Mouse (Mus musculus) hindbrain, embryonic 16.5 days (tissue): Measurements from ENCODE around the gene Asb15. TPM values are rescaled to one million over a fixed set of nuclear protein-coding genes. Genes with fewer than 3 reads are reported as not detected.

Experiments used
- ATAC-seq: fragments of 200-750 bp; cut with Nextera tagmentation; 2 replicates; pipeline ENCODE4 v1.8.0; 2017; ENCODE audit warnings: moderate TSS enrichment, moderate library complexity
- H3K27ac ChIP-seq: fragments of 300-500 bp; sonication (generic); 2 replicates; pipeline ENCODE4 v1.5.1; 2014; ENCODE audit warnings: low read depth, mild to moderate bottlenecking, control low read depth, low read length, moderate library complexity
- H3K27me3 ChIP-seq: fragments of 300-500 bp; sonication (generic); replicated peaks from 2 replicates; pipeline ENCODE4 v1.6.1; 2014; ENCODE audit warnings: low read length; ENCODE audit not compliant: control insufficient read depth, insufficient read depth
- H3K36me3 ChIP-seq: fragments of 300-500 bp; sonication (generic); 2 replicates; pipeline ENCODE4 v1.6.1; 2014; ENCODE audit warnings: mild to moderate bottlenecking, low read length, moderate library complexity, mixed read lengths; ENCODE audit not compliant: control insufficient read depth, insufficient read depth
- H3K4me1 ChIP-seq: fragments of 300-500 bp; sonication (generic); 2 replicates; pipeline ENCODE4 v1.6.1; 2014; ENCODE audit warnings: low read depth, low read length; ENCODE audit not compliant: control insufficient read depth, insufficient read depth
- H3K4me2 ChIP-seq: fragments of 300-500 bp; sonication (generic); 2 replicates; pipeline ENCODE4 v1.6.1; 2014; ENCODE audit warnings: mild to moderate bottlenecking, low read length, control low read depth, moderate library complexity
- H3K4me3 ChIP-seq: fragments of 300-500 bp; sonication (generic); 2 replicates; pipeline ENCODE4 v1.5.1; 2014; ENCODE audit warnings: mild to moderate bottlenecking, low read length, control low read depth, moderate library complexity
- H3K9ac ChIP-seq: fragments of 300-500 bp; sonication (generic); 2 replicates; pipeline ENCODE4 v1.6.1; 2014; ENCODE audit warnings: low read depth, mild to moderate bottlenecking, control low read depth, low read length, moderate library complexity
- H3K9me3 ChIP-seq: fragments of 300-500 bp; sonication (generic); 2 replicates; pipeline ENCODE4 v1.6.1; 2014; ENCODE audit warnings: mild to moderate bottlenecking, low read length, moderate library complexity; ENCODE audit not compliant: control insufficient read depth
- WGBS: fragments of 180-500 bp; shearing (Covaris S2); extraction: QIAGEN DNeasy Blood & Tissue Kit; methylation state at CpG from one replicate; pipeline ENCODE4 v1.1.7; 2014; 5-methylcytosine and 5-hydroxymethylcytosine counted together
- polyA plus RNA-seq: library from polyadenylated mRNA; unstranded; fragments of >200 nt; fragmentation: Nextera tagmentation; extraction: Ambion mirVana; gene quantifications from 2 replicates; pipeline ENCODE4 v1.2.1, GENCODE M21; 2015

The Asb15 gene
- polyA plus RNA-seq, 1 experiment from 2014 or later: 0.05 TPM

DNA sequence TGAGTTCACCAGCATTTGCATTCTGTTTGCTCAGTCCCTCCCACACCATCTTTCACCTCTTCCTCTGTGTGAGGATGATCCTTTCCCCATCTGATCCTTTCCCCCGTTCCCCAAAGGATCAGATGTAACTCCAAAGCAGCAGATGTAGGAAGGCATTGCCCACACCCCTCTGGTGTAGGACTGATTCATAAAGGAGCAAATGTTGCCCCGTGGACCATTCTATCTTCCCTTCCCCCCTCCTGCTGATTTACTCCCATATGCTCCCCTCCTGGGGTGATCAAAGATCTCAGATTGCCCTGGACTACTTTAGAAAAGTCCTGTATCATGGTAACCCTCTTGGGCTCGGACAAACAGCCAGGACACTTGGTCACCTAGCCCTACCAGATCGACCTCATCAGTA, 72.8 kb downstream of the Asb15 start:
- Histone ChIP-seq H3K27ac (no peak overlapping the region), H3K4me3 (no peak overlapping the region), H3K4me1 (no peaks in the 10 kb centered on the region), H3K9ac (no peak overlapping the region), H3K36me3 (no peaks in the 10 kb centered on the region), H3K4me2 (no peak overlapping the region), H3K27me3 (no peaks in the 10 kb centered on the region), H3K9me3 (no peaks in the 10 kb centered on the region)
- WGBS: 82% methylated on average over 4 of the region's 4 CpGs
- ATAC-seq: no peak

DNA sequence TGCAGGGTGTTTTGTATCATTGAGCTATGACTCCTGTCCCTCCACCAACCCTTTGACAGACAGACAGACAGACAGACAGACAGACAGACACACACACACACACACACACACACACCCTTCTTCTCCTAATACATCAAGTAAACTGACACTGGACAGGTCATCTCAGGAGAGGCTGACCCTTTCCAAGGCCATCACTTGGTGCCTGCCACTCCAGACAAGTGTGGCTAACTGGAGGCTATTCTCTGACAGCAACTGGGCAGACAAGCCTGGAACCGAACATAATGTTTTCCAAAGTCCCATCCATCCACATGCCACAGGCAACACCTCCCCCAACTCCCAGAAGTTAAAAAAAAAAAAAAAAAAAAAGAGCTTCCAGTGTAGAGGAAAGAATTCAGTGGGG, 73.7 kb downstream of the Asb15 start:
- no peak overlapping the region for H3K27ac ChIP-seq
- H3K4me2 ChIP-seq: no peak overlapping the region
- no peaks in the 10 kb centered on the region for H3K36me3 ChIP-seq
- ATAC-seq: no peak
- H3K4me3 ChIP-seq: no peak overlapping the region
- H3K9ac ChIP-seq: no peak overlapping the region
- no peaks in the 10 kb centered on the region; the same call in 1 of the 2 replicates for H3K9me3 ChIP-seq
- WGBS: 50% methylated on average over 1 of the region's 1 CpGs
- H3K27me3 ChIP-seq: no peaks in the 10 kb centered on the region
- no peaks in the 10 kb centered on the region for H3K4me1 ChIP-seq

DNA sequence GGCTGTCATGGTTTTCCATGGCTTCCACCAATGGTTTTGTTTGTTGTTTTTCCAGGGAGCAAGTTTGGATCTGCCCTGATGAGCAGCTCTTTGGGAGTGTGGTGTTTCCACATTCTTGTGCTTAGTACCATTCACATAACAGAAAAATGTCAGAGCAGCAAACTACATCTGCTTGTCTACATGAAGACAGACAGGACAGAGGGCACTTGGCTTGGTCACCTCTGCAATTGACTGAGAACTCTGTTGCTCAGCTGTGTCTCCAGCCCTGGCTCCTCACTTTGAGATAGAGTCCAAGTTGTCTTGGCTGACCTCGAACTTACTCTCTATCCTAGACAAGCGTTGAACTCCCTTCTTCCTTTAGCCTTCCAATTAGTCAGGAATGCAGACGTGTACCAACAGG, 74.4 kb downstream of the Asb15 start:
- Histone ChIP-seq H3K9me3 (no peaks in the 10 kb centered on the region; the same call in 1 of the 2 replicates), H3K4me2 (no peak overlapping the region), H3K4me1 (no peaks in the 10 kb centered on the region), H3K36me3 (no peaks in the 10 kb centered on the region), H3K9ac (no peak overlapping the region), H3K27me3 (no peaks in the 10 kb centered on the region), H3K27ac (no peak overlapping the region), H3K4me3 (no peak overlapping the region)
- ATAC-seq: no peak
- WGBS: 89% methylated on average over 3 of the region's 3 CpGs

DNA sequence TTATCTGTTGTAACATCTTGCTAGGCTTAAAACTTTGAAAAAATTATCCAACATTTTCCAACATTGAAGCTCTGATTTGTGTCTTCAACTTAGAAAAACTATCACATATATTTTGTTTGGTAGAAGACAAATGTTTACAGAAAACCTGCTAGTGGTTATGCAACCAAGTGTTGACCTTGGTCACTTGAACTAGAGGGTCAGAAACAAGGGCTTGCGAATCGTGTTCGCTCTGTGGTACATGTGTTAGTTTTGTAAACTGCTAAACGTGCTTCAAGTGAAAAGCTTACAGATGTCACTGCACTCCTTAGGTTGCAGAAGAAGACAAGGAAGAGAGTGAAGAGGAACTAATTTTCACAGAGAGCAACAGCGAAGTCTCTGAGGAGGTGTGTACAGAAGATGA, 75.0 kb downstream of the Asb15 start:
- no peak overlapping the region for H3K4me3 ChIP-seq
- no peak overlapping the region for H3K4me2 ChIP-seq
- H3K36me3 ChIP-seq: no peaks in the 10 kb centered on the region
- 91% methylated on average over 5 of the region's 5 CpGs for WGBS
- no peak overlapping the region for H3K27ac ChIP-seq
- no peaks in the 10 kb centered on the region; the same call in 1 of the 2 replicates for H3K9me3 ChIP-seq
- H3K4me1 ChIP-seq: no peaks in the 10 kb centered on the region
- H3K9ac ChIP-seq: no peak overlapping the region
- ATAC-seq: no peak
- no peaks in the 10 kb centered on the region for H3K27me3 ChIP-seq

DNA sequence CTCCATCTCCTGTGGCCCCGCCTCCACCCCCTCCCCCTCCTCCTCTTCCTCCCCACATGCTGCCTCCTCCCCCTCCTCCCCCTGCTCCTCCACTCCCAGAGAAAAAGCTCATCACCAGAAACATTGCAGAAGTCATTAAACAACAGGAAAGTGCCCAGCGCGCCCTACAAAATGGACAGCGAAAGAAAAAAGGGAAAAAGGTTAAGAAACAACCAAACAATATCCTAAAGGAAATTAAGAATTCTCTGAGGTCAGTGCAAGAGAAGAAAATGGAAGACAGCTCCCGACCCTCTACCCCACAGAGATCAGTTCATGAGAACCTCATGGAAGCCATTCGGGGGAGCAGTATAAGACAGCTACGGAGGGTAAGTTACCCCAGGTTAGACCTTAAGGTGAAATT, 76.3 kb downstream of the Asb15 start:
- Histone ChIP-seq H3K4me1 (no peaks in the 10 kb centered on the region), H3K9ac (no peak overlapping the region), H3K27me3 (no peaks in the 10 kb centered on the region), H3K9me3 (no peaks in the 10 kb centered on the region; the same call in 1 of the 2 replicates), H3K4me2 (no peak overlapping the region), H3K4me3 (no peak overlapping the region), H3K27ac (no peak overlapping the region), H3K36me3 (no peaks in the 10 kb centered on the region)
- ATAC-seq: no peak
- 95% methylated on average over 7 of the region's 7 CpGs for WGBS

DNA sequence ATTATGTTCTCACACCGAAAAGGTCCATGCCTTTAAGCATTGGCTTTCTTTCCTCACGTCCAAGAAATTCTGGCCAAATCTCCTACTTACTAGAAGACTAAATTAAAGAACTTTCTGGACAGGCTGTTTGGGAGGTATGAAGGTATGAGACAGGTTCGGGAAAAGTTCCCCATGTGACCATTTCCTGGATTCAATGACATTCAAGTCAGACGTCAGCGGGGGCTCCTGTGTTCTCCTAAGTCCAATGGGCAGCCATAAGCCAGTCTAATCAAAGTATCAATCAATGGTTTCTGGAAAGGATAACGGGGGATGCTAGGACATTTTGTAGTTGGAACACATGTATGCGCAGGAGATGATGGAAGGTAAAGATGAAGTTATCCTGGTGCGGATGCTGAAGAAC, 77.7 kb downstream of the Asb15 start:
- Histone ChIP-seq H3K4me3 (no peak overlapping the region), H3K4me2 (no peak overlapping the region), H3K36me3 (no peaks in the 10 kb centered on the region), H3K4me1 (no peaks in the 10 kb centered on the region), H3K27ac (no peak overlapping the region), H3K27me3 (no peaks in the 10 kb centered on the region), H3K9ac (no peak overlapping the region), H3K9me3 (no peaks in the 10 kb centered on the region; the same call in 1 of the 2 replicates)
- 94% methylated on average over 8 of the region's 8 CpGs for WGBS
- ATAC-seq: no peak

DNA sequence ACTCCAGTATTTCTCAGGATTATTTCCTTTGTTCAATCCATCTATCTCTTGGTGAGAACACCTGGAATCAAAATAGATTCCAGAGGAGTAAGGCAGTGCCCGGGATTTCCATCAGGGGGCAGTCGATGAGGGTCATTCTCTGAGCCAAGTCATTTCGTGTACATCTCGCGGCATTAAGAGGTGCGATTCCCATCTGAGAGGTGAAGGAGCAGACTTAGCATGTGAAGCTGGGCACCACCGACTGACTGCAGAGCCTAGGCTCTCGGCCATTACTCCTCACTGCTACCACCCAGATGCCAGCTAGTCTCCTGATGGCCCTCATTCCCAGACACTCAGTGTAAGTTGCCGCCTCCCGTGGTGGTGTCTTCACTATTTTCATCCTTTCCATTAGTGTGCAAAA, 78.6 kb downstream of the Asb15 start:
- Histone ChIP-seq H3K27ac (no peak overlapping the region), H3K4me1 (no peaks in the 10 kb centered on the region), H3K4me3 (no peak overlapping the region), H3K4me2 (no peak overlapping the region), H3K36me3 (no peaks in the 10 kb centered on the region), H3K27me3 (no peaks in the 10 kb centered on the region), H3K9ac (no peak overlapping the region), H3K9me3 (no peaks in the 10 kb centered on the region; the same call in 1 of the 2 replicates)
- no peak for ATAC-seq
- WGBS: 80% methylated on average over 10 of the region's 10 CpGs

DNA sequence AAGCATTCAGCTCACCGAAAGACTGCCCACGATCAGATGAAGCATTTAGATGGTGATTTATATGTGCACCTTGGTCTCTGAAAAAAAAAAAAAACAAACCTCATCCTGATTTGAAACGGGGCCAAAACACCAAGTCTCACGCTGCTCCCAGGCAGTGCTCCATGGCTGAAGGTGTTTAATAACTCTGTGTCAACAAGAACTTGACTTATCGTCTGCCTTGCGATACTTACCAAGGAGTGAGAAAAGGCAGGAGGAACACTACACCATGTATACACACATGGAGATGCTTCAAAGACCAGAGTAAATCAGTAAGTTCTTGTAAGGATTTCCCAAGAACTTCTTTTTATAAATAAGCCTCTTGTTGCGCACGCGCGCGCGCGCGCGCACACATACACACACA, 79.6 kb downstream of the Asb15 start:
- Histone ChIP-seq H3K27me3 (no peaks in the 10 kb centered on the region), H3K4me3 (no peak overlapping the region)
- 90% methylated on average over 15 of the region's 15 CpGs for WGBS

DNA sequence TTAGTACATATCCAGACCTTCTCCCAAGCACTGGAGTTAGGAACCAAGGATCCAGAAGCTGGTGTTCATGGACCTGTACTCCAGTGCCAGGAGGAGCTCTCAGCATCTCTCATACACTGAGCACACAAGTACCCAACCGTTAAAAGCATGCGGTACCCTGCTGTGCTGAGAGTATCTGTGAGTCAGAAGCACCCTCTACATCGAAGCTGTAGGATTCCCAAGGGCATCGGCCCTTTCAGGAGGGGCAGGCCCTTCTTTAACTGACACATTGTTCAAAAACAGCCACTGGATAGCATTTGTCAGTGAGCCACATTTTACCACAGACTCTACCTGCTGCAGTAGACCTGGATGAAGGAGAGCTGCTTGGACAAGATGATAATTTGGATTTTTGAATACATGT, 80.2 kb downstream of the Asb15 start:
- Histone ChIP-seq H3K4me2 (no peak overlapping the region), H3K4me3 (no peak overlapping the region), H3K27ac (no peak overlapping the region), H3K9ac (no peak overlapping the region), H3K27me3 (no peaks in the 10 kb centered on the region), H3K4me1 (no peaks in the 10 kb centered on the region), H3K9me3 (no peaks in the 10 kb centered on the region; the same call in 1 of the 2 replicates), H3K36me3 (no peaks in the 10 kb centered on the region)
- ATAC-seq: no peak
- 73% methylated on average over 4 of the region's 4 CpGs for WGBS

More for the DNA sequence above, 79.6 kb downstream of the Asb15 start:
- Histone ChIP-seq H3K36me3 (no peaks in the 10 kb centered on the region), H3K27ac (no peak overlapping the region), H3K4me1 (no peaks in the 10 kb centered on the region), H3K9me3 (no peaks in the 10 kb centered on the region; the same call in 1 of the 2 replicates), H3K9ac (no peak overlapping the region), H3K4me2 (no peak overlapping the region)
- no peak for ATAC-seq

DNA sequence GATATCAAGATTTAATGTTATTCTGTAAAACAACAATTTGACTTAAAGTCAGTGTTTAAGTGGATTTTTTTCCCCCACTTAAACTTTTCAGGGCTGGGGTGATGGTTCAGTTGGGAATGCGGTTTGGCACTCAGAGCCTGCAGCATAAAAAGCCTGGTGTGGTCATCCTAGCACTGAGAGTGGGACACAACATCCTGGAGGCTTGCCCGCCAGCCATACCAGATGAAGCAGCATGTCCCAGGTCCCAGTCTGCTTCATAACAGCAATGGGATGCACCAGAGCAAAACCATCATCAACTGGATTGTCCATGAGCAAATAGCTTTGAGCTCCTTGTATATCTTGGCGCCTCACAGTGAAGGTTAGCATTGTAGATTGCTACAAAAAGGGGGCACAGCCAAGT, 80.7 kb downstream of the Asb15 start:
- H3K9ac ChIP-seq: no peak overlapping the region

More for the DNA sequence above, 80.7 kb downstream of the Asb15 start:
- no peak overlapping the region for H3K27ac ChIP-seq
- H3K9me3 ChIP-seq: no peaks in the 10 kb centered on the region; the same call in 1 of the 2 replicates
- no peak overlapping the region for H3K4me3 ChIP-seq
- no peaks in the 10 kb centered on the region for H3K36me3 ChIP-seq
- 85% methylated on average over 3 of the region's 3 CpGs for WGBS
- ATAC-seq: no peak
- H3K4me1 ChIP-seq: no peaks in the 10 kb centered on the region
- H3K27me3 ChIP-seq: no peaks in the 10 kb centered on the region
- no peak overlapping the region for H3K4me2 ChIP-seq
